Mouse (Mus musculus) MEL (cell line): ENCODE results near the gene Ppfia4. TPM values are rescaled to one million over a fixed set of nuclear protein-coding genes. Genes with fewer than 3 reads are reported as not detected.
A peak's percentile ranks its signal among the peaks of the same experiment; 100 is the strongest.

Source experiments
- DNase-seq: peaks from one replicate; pipeline ENCODE4 v3.0.0; 2011; ENCODE audit warnings: low read depth, low spot score
- H3K27ac ChIP-seq: 2 replicates; pipeline ENCODE4 v1.5.1; 2012; ENCODE audit warnings: low read depth, mild to moderate bottlenecking, control low read depth, low read length, moderate library complexity; ENCODE audit not compliant: control insufficient read depth
- H3K27me3 ChIP-seq, 2 experiments: fragments of 150-350 bp in 1 of 2; sonication (generic) in 1 of 2; 2 replicates each; pipeline ENCODE4 v1.6.1; 2012; ENCODE audit warnings: low read length in 2 of 2, mild to moderate bottlenecking in 2 of 2, improper control_type of control experiment in 1 of 2, moderate library complexity in 1 of 2; ENCODE audit not compliant: insufficient read depth in 2 of 2, control insufficient read depth in 1 of 2
- H3K36me3 ChIP-seq, 2 experiments: 2 replicates each; pipeline ENCODE4 v1.6.1; 2012 to 2014; ENCODE audit warnings: low read length in 2 of 2, improper control_type of control experiment in 1 of 2, inconsistent platforms in 1 of 2, mild to moderate bottlenecking in 1 of 2; ENCODE audit not compliant: insufficient read depth in 2 of 2, control insufficient read depth in 1 of 2
- H3K4me1 ChIP-seq, 2 experiments: fragments of 150-350 bp in 1 of 2; sonication (generic) in 1 of 2; 2 replicates each; pipeline ENCODE4 v1.6.1; 2012; ENCODE audit warnings: low read length in 2 of 2, improper control_type of control experiment in 1 of 2, mild to moderate bottlenecking in 1 of 2; ENCODE audit not compliant: insufficient read depth in 2 of 2, control insufficient read depth in 1 of 2
- H3K4me3 ChIP-seq, 2 experiments: fragments of 150-350 bp in 1 of 2; sonication (generic) in 1 of 2; 2 replicates each; pipeline ENCODE4 v1.5.1; 2012; ENCODE audit warnings: low read depth in 2 of 2, low read length in 2 of 2, mild to moderate bottlenecking in 2 of 2, moderate library complexity in 2 of 2, control low read depth in 1 of 2, improper control_type of control experiment in 1 of 2; ENCODE audit not compliant: control insufficient read depth in 1 of 2, insufficient read depth in 1 of 2
- H3K79me2 ChIP-seq: 2 replicates; pipeline ENCODE4 v1.6.1; 2012; ENCODE audit warnings: mild to moderate bottlenecking, low read length, moderate library complexity; ENCODE audit not compliant: control insufficient read depth, poor library complexity, insufficient read depth
- H3K9ac ChIP-seq: 2 replicates; pipeline ENCODE4 v1.6.1; 2012; ENCODE audit warnings: low read depth, mild to moderate bottlenecking, control low read depth, low read length, moderate library complexity; ENCODE audit not compliant: control insufficient read depth, poor library complexity, severe bottlenecking
- H3K9me3 ChIP-seq: fragments of 150-350 bp; sonication (generic); replicated peaks from 2 replicates; pipeline ENCODE4 v1.6.1; 2012; ENCODE audit warnings: mild to moderate bottlenecking, low read length, improper control_type of control experiment, moderate library complexity; ENCODE audit not compliant: insufficient read depth
- BHLHE40 ChIP-seq: IDR thresholded peaks from 2 replicates; pipeline ENCODE4 v1.6.1; 2012; ENCODE audit warnings: low read depth, mild to moderate bottlenecking, inconsistent platforms, low read length, improper control_type of control experiment, borderline replicate concordance
- CTCF ChIP-seq, 3 experiments: IDR thresholded peaks in 2 of 3; conservative IDR thresholded peaks in 1 of 3; 2 replicates each; pipeline ENCODE4 v1.5.1; 2011 to 2012; ENCODE audit warnings: low read length in 3 of 3, low read depth in 2 of 3, mild to moderate bottlenecking in 2 of 3, improper control_type of control experiment in 1 of 3, inconsistent platforms in 1 of 3, mixed read lengths in 1 of 3, moderate library complexity in 1 of 3; ENCODE audit not compliant: control insufficient read depth in 1 of 3, insufficient read depth in 1 of 3, poor library complexity in 1 of 3, severe bottlenecking in 1 of 3
- E2F4 ChIP-seq: IDR thresholded peaks from 2 replicates; pipeline ENCODE4 v1.6.1; 2011; ENCODE audit warnings: low read depth, low read length, improper control_type of control experiment, borderline replicate concordance
- ELF1 ChIP-seq: IDR thresholded peaks from 2 replicates; pipeline ENCODE4 v1.6.1; 2014; ENCODE audit warnings: low read depth, mild to moderate bottlenecking, inconsistent platforms, low read length, improper control_type of control experiment, moderate library complexity
- ETS1 ChIP-seq: IDR thresholded peaks from 2 replicates; pipeline ENCODE4 v1.6.1; 2012; ENCODE audit warnings: low read depth, mild to moderate bottlenecking, inconsistent platforms, low read length, improper control_type of control experiment, moderate library complexity
- GABPA ChIP-seq: IDR thresholded peaks from 2 replicates; pipeline ENCODE4 v1.6.1; 2012; ENCODE audit warnings: low read depth, mild to moderate bottlenecking, inconsistent platforms, low read length, improper control_type of control experiment, moderate library complexity
- GATA1 ChIP-seq: IDR thresholded peaks from 2 replicates; pipeline ENCODE4 v1.6.1; 2011; ENCODE audit warnings: low read depth, low read length, improper control_type of control experiment
- JUND ChIP-seq: IDR thresholded peaks from 2 replicates; pipeline ENCODE4 v1.6.1; 2011; ENCODE audit warnings: low read depth, mild to moderate bottlenecking, improper control_type of control experiment, low read length
- MAFK ChIP-seq: IDR thresholded peaks from 2 replicates; pipeline ENCODE4 v1.6.1; 2011; ENCODE audit warnings: low read depth, mild to moderate bottlenecking, low read length, improper control_type of control experiment, borderline replicate concordance
- MAX ChIP-seq: IDR thresholded peaks from 2 replicates; pipeline ENCODE4 v1.6.1; 2011; ENCODE audit warnings: low read length, improper control_type of control experiment
- MAZ ChIP-seq: IDR thresholded peaks from 2 replicates; pipeline ENCODE4 v1.6.1; 2012; ENCODE audit warnings: low read depth, mild to moderate bottlenecking, inconsistent platforms, low read length, improper control_type of control experiment
- MEF2A ChIP-seq: IDR thresholded peaks from 2 replicates; pipeline ENCODE4 v1.6.1; 2014; ENCODE audit warnings: low read depth, mild to moderate bottlenecking, inconsistent platforms, low read length, improper control_type of control experiment; ENCODE audit not compliant: poor library complexity, insufficient replicate concordance, severe bottlenecking; ENCODE audit errors: extremely low read depth
- MYB ChIP-seq: IDR thresholded peaks from 2 replicates; pipeline ENCODE4 v1.6.1; 2011; ENCODE audit warnings: mild to moderate bottlenecking, low read depth, low read length, improper control_type of control experiment
- MYC ChIP-seq: IDR thresholded peaks from 2 replicates; pipeline ENCODE4 v1.6.1; 2011; ENCODE audit warnings: low read depth, mild to moderate bottlenecking, low read length, improper control_type of control experiment, moderate library complexity
- RAD21 ChIP-seq: IDR thresholded peaks from 2 replicates; pipeline ENCODE4 v1.6.1; 2011; ENCODE audit warnings: mild to moderate bottlenecking, low read depth, low read length, improper control_type of control experiment
- RCOR1 ChIP-seq: IDR thresholded peaks from 2 replicates; pipeline ENCODE4 v1.6.1; 2012; ENCODE audit warnings: low read depth, mild to moderate bottlenecking, inconsistent platforms, low read length, improper control_type of control experiment
- SIN3A ChIP-seq: IDR thresholded peaks from 2 replicates; pipeline ENCODE4 v1.6.1; 2012; ENCODE audit warnings: low read length, improper control_type of control experiment, inconsistent platforms
- SMC3 ChIP-seq: IDR thresholded peaks from 2 replicates; pipeline ENCODE4 v1.6.1; 2011; ENCODE audit warnings: low read depth, low read length, improper control_type of control experiment
- TBP ChIP-seq: IDR thresholded peaks from 2 replicates; pipeline ENCODE4 v1.8.0; 2011; ENCODE audit warnings: low read depth, low read length, improper control_type of control experiment
- TCF12 ChIP-seq: IDR thresholded peaks from 2 replicates; pipeline ENCODE4 v1.6.1; 2014; ENCODE audit warnings: low read depth, mild to moderate bottlenecking, inconsistent platforms, low read length, improper control_type of control experiment, moderate library complexity
- USF1 ChIP-seq: IDR thresholded peaks from 2 replicates; pipeline ENCODE4 v1.6.1; 2014; ENCODE audit warnings: low read depth, mild to moderate bottlenecking, inconsistent platforms, low read length, improper control_type of control experiment, moderate library complexity
- USF2 ChIP-seq, 2 experiments: IDR thresholded peaks; 2 replicates each; pipeline ENCODE4 v1.6.1; 2011 to 2012; ENCODE audit warnings: improper control_type of control experiment in 2 of 2, low read length in 2 of 2, borderline replicate concordance in 1 of 2, inconsistent platforms in 1 of 2, low read depth in 1 of 2, mild to moderate bottlenecking in 1 of 2; ENCODE audit not compliant: insufficient read depth in 1 of 2
- ZC3H11A ChIP-seq: IDR thresholded peaks from 2 replicates; pipeline ENCODE4 v1.6.1; 2012; ENCODE audit warnings: low read depth, mild to moderate bottlenecking, inconsistent platforms, low read length, improper control_type of control experiment
- ZKSCAN1 ChIP-seq: IDR thresholded peaks from 2 replicates; pipeline ENCODE4 v1.6.1; 2012; ENCODE audit warnings: low read depth, mild to moderate bottlenecking, inconsistent platforms, low read length, improper control_type of control experiment, moderate library complexity
- ZNF384 ChIP-seq: IDR thresholded peaks from 2 replicates; pipeline ENCODE4 v1.6.1; 2012; ENCODE audit warnings: low read depth, mild to moderate bottlenecking, inconsistent platforms, low read length, improper control_type of control experiment
- polyA plus RNA-seq, 2 experiments: library from polyadenylated mRNA; stranded (reverse) in 1 of 2; unstranded in 1 of 2; fragments of >175 nt in 1 of 2; fragments of >200 nt in 1 of 2; gene quantifications; 2 replicates each; pipeline versions ENCODE4 v1.2.1 to v1.2.4; 2012; ENCODE audit warnings: low replicate concordance in 2 of 2, low read depth in 1 of 2; ENCODE audit not compliant: insufficient read length in 2 of 2, insufficient read depth in 1 of 2, missing spikeins in 1 of 2
- total RNA-seq: library from RNA; depleted of rRNA; stranded (reverse); fragments of 300-350 nt; gene quantifications from 2 replicates; pipeline ENCODE4 v1.2.3, GENCODE M21; 2012

Ppfia4 gene
- total and polyA plus RNA-seq, 3 experiments: 0.11 TPM; not detected in 2

GRCm38 (mm10) chr1:134368777-134369337, 36.1 kb upstream of the Ppfia4 start:
- Histone ChIP-seq H3K9ac (no peak overlapping the region), H3K79me2 (no peaks in the 10 kb centered on the region)
- no peak for TF ChIP-seq MAZ
- no peak for TF ChIP-seq ZKSCAN1
- peak; percentile 80 for TF ChIP-seq ZC3H11A
- peak; percentile 23 to 82 (median 60); a peak in 5 of 6 replicates for TF ChIP-seq CTCF (IDR thresholded peaks at IDR 0.05 in 2 of 3, conservative IDR thresholded peaks at IDR 0.05 in 1 of 3; ENCODE audit: control insufficient read depth in 1 of 3, insufficient read depth in 1 of 3, low read depth in 2 of 3, low read length in 3 of 3, poor library complexity in 1 of 3, severe bottlenecking in 1 of 3)
- peak; percentile 76 for TF ChIP-seq SMC3
- TF ChIP-seq USF1: peak; percentile 55; the same call in 1 of the 2 replicates
- peak; percentile 86 for TF ChIP-seq RAD21
- TF ChIP-seq MEF2A: no peak
- no peak for TF ChIP-seq E2F4
- no peak for TF ChIP-seq TCF12
- peak; percentile 26; the same call in 1 of the 2 replicates for TF ChIP-seq SIN3A
- 0 out of 2 replicates have a peak, but pooled peaks have one; percentile 42 for TF ChIP-seq MYC
- TF ChIP-seq MAX: peak; percentile 48; the same call in 1 of the 2 replicates
- TF ChIP-seq MYB: no peak
- TF ChIP-seq, all 39 proteins: peak for 8
- Histone ChIP-seq H3K4me3 (no peak overlapping the region), H3K9me3 (no peaks in the 10 kb centered on the region), H3K36me3 (no peaks in the 10 kb centered on the region), H3K27me3 (no peaks in the 10 kb centered on the region; a peak in 1 of 4 replicates), H3K27ac (no peak overlapping the region), H3K4me1 (no peaks in the 10 kb centered on the region)
- DNase-seq: peak; percentile 75

- TF ChIP-seq GATA1 (no peak), RCOR1 (no peak), MAFK (no peak), SIN3A (no peak), SMC3 (no peak), MYC (no peak), USF2 (IDR thresholded peaks at IDR 0.05; ENCODE audit: borderline replicate concordance in 1 of 2, insufficient read depth in 1 of 2, low read depth in 1 of 2, low read length in 2 of 2) (no peak), TBP (no peak), ELF1 (no peak), JUND (no peak), GABPA (no peak), BHLHE40 (no peak), E2F4 (no peak), ETS1 (no peak), ZKSCAN1 (no peak), ZNF384 (no peak), MEF2A (no peak)
- Histone ChIP-seq H3K27ac (no peak overlapping the region), H3K9ac (no peak overlapping the region), H3K4me3 (no peak overlapping the region), H3K27me3 (no peaks in the 10 kb centered on the region; a peak in 1 of 4 replicates), H3K4me1 (peaks cover 5 to 6% of the 10 kb centered on the region in 2 experiments), H3K36me3 (peaks cover 0 to 5% of the 10 kb centered on the region in 2 experiments; a peak in 2 of 4 replicates), H3K79me2 (peaks cover 9% of the 10 kb centered on the region), H3K9me3 (no peaks in the 10 kb centered on the region)
- no peak for DNase-seq
These were observed 32.8 kb upstream of the Ppfia4 start for GRCm38 (mm10) chr1:134365491-134365890.
